Mouse (Mus musculus) midbrain, embryonic 14.5 days (tissue): ENCODE measurements around the gene Csnk2b. TPM values are rescaled to one million over a fixed set of nuclear protein-coding genes. Genes with fewer than 3 reads are reported as not detected.

Experiments used
- ATAC-seq: fragments of 200-750 bp; cut with Nextera tagmentation; 2 replicates; pipeline ENCODE4 v1.8.0; 2017; ENCODE audit warnings: moderate number of reproducible peaks, moderate library complexity; ENCODE audit not compliant: low FRiP score, low TSS enrichment
- DNase-seq: peaks from one replicate; pipeline ENCODE4 v3.0.0-alpha.2; 2015
- H3K27ac ChIP-seq: fragments of 300-500 bp; sonication (generic); replicated peaks from 2 replicates; pipeline ENCODE4 v1.5.1; 2014; ENCODE audit warnings: mild to moderate bottlenecking, low read depth, low read length, moderate library complexity
- H3K27me3 ChIP-seq: fragments of 300-500 bp; sonication (generic); 2 replicates; pipeline ENCODE4 v1.6.1; 2014; ENCODE audit warnings: low read length, control low read depth, mixed read lengths; ENCODE audit not compliant: control insufficient read depth, insufficient read depth
- H3K36me3 ChIP-seq: fragments of 300-500 bp; sonication (generic); 2 replicates; pipeline ENCODE4 v1.6.1; 2014; ENCODE audit warnings: low read length, control low read depth; ENCODE audit not compliant: control insufficient read depth, insufficient read depth
- H3K4me1 ChIP-seq: fragments of 300-500 bp; sonication (generic); 2 replicates; pipeline ENCODE4 v1.6.1; 2014; ENCODE audit warnings: mild to moderate bottlenecking, antibody characterized with exemption, low read length, control low read depth; ENCODE audit not compliant: control insufficient read depth, insufficient read depth
- H3K4me2 ChIP-seq: fragments of 300-500 bp; sonication (generic); 2 replicates; pipeline ENCODE4 v1.6.1; 2014; ENCODE audit warnings: mild to moderate bottlenecking, low read length, moderate library complexity
- H3K4me3 ChIP-seq: fragments of 300-500 bp; sonication (generic); replicated peaks from 2 replicates; pipeline ENCODE4 v1.5.1; 2014; ENCODE audit warnings: low read depth, low read length
- H3K9ac ChIP-seq: fragments of 300-500 bp; sonication (generic); replicated peaks from 2 replicates; pipeline ENCODE4 v1.6.1; 2014; ENCODE audit warnings: mild to moderate bottlenecking, low read length, moderate library complexity
- H3K9me3 ChIP-seq: fragments of 300-500 bp; sonication (generic); 2 replicates; pipeline ENCODE4 v1.6.1; 2016; ENCODE audit warnings: low read length, control low read depth, mixed read lengths; ENCODE audit not compliant: control insufficient read depth
- WGBS: fragments of 180-500 bp; shearing (Covaris S2); extraction: QIAGEN DNeasy Blood & Tissue Kit; methylation state at CpG from one replicate; pipeline ENCODE4 v1.1.7; 2014; 5-methylcytosine and 5-hydroxymethylcytosine counted together
- polyA plus RNA-seq: library from polyadenylated mRNA; unstranded; fragments of >200 nt; fragmentation: Nextera tagmentation; extraction: Ambion mirVana; gene quantifications from 2 replicates; pipeline ENCODE4 v1.2.1, GENCODE M21; 2014

Csnk2b gene
- polyA plus RNA-seq, 1 experiment from 2014 or later = 334 TPM

DNA sequence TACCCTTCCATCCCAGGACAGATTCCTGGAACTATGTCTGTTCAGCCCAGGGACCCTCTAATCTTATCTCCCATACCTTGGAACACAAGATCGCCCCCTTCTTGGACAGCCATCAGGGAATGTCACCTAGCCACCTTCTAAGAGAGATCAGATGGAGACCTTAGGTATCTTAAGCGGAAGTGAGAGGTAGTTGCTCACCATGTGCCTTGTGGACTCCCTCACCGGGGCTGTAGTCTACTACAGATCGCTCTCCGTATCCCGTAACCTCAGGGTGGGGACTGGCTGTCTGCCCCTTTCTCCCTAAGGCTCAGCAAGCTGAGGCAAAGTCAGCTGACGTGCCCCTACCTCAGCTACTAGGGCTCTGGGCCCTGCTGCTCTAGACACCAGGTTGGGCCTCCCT is 17.8 kb downstream of the Csnk2b start:
- Histone ChIP-seq H3K9me3 (no peaks in the 10 kb centered on the region), H3K4me1 (0 out of 2 replicates have a peak, but pooled peaks cover 3% of the 10 kb centered on the region), H3K4me2 (no peak overlapping the region), H3K27me3 (no peaks in the 10 kb centered on the region), H3K4me3 (no peak overlapping the region), H3K27ac (no peak overlapping the region), H3K9ac (no peak overlapping the region), H3K36me3 (peaks cover 59% of the 10 kb centered on the region)
- DNase-seq = no peak
- ATAC-seq = no peak
- 93% methylated on average over 7 of the region's 7 CpGs for WGBS

DNA sequence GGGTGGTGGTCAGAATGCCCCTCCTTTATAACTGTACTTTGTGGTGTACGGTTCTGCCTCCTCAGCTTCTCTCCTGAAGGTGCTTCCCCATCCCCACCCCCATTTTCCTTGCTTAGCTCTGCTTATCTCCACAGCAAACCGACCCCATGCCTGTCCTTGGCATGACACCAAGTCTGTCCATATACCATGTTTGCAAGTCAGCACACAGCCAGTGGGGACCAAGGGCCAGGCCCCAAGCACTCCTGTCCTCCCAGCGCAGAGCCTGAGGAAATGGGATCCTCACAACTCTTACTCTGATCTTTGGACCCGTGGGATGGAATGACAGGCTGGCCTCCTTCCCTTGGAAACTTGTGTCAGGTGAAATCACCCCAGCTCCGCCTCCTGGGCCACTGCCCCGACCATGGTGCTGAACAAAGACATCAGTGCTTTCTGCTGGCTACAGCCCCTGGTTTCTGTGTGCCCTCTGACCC is 18.6 kb downstream of the Csnk2b start:
- Histone ChIP-seq H3K27me3 (no peaks in the 10 kb centered on the region), H3K4me2 (no peak overlapping the region), H3K4me1 (0 out of 2 replicates have a peak, but pooled peaks cover 3% of the 10 kb centered on the region), H3K36me3 (peaks cover 67% of the 10 kb centered on the region), H3K9me3 (no peaks in the 10 kb centered on the region), H3K4me3 (no peak overlapping the region), H3K27ac (no peak overlapping the region), H3K9ac (no peak overlapping the region)
- DNase-seq = no peak
- WGBS = 70% methylated on average over 6 of the region's 6 CpGs
- no peak for ATAC-seq

DNA sequence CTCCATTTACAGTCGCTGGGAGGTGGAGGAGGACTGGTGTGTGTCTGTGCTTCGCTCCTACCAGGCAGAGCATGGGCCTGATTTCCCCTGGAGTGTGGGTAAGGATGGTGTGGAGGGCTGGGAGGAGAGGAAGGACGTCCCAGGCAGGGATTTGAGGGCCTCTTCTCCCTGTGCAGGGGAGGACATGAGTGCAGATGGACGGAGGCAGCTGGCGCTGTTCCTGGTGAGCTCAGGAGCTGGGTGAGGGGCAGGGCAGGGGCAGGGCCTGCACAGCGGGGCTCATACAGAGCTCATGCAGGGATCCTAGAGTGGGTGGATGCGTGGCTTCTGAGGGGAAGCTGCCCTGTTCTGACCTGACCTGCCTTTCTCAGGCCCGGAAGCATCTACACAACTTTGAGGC is 19.6 kb downstream of the Csnk2b start:
- 79% methylated on average over 8 of the region's 8 CpGs for WGBS
- peaks cover 74% of the 10 kb centered on the region for H3K36me3 ChIP-seq
- no peak overlapping the region for H3K27ac ChIP-seq
- no peaks in the 10 kb centered on the region for H3K27me3 ChIP-seq
- ATAC-seq = no peak
- no peak overlapping the region for H3K9ac ChIP-seq
- no peak overlapping the region for H3K4me3 ChIP-seq
- no peak overlapping the region for H3K4me2 ChIP-seq
- H3K4me1 ChIP-seq = 0 out of 2 replicates have a peak, but pooled peaks cover 3% of the 10 kb centered on the region
- no peak for DNase-seq
- H3K9me3 ChIP-seq = no peaks in the 10 kb centered on the region

DNA sequence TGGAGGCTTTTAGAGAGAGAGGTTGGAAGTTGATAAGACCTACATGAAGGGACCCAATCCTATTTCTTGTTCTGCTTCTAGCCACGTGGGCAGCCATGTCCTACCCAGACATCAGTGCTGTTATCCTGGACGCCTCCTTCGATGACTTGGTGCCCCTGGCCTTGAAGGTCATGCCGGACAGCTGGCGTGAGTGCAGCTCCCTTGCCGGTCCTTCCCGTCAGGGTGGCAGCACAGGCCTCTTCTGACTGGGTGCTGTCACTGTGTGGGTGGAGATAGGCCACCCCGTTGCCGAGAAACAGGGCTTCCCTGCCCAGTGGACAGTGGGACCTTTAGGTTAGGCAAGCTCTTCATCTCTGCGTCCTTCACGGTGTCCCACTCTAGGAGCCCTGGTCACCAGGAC is 20.7 kb downstream of the Csnk2b start:
- Histone ChIP-seq H3K4me3 (no peak overlapping the region), H3K27me3 (no peaks in the 10 kb centered on the region), H3K9me3 (no peaks in the 10 kb centered on the region), H3K27ac (no peak overlapping the region), H3K4me2 (no peak overlapping the region), H3K36me3 (peaks cover 85% of the 10 kb centered on the region), H3K4me1 (0 out of 2 replicates have a peak, but pooled peaks cover 3% of the 10 kb centered on the region), H3K9ac (no peak overlapping the region)
- ATAC-seq (no peak), DNase-seq (no peak)
- WGBS = 89% methylated on average over 11 of the region's 11 CpGs

DNA sequence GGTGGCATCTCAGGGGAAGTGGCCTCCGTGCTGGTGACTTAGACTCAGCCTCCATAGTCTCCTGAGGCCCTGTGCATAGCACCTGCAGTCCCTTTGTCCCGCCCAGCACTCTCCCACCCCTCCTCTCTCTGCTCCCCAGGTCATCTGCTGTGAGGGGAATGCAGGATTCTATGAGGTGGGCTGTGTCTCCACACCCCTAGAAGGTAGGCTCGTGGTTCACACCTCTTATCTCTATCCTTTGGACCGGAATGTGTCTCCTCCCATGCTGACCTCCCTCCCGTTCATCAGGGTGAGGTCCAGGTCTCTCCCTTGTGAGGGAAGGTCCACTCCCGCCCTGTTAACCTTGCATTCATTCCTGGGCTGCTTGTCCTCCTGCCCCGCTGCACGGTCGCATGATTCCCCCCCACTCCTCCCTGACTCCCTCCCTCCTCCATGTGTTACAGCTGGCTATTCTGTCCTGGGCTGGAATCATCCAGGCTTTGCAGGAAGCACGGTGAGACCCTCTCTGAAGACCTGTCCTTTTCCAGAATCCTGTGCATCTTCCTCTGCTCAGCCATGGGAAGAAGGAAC is 21.6 kb downstream of the Csnk2b start:
- H3K36me3 ChIP-seq = peaks cover 93% of the 10 kb centered on the region
- H3K4me3 ChIP-seq = no peak overlapping the region
- no peaks in the 10 kb centered on the region for H3K4me1 ChIP-seq
- no peak overlapping the region for H3K9ac ChIP-seq
- 67% methylated on average over 10 of the region's 10 CpGs for WGBS
- H3K4me2 ChIP-seq = no peak overlapping the region
- no peaks in the 10 kb centered on the region for H3K9me3 ChIP-seq
- ATAC-seq (no peak), DNase-seq (no peak)
- H3K27me3 ChIP-seq = no peaks in the 10 kb centered on the region
- no peak overlapping the region for H3K27ac ChIP-seq

DNA sequence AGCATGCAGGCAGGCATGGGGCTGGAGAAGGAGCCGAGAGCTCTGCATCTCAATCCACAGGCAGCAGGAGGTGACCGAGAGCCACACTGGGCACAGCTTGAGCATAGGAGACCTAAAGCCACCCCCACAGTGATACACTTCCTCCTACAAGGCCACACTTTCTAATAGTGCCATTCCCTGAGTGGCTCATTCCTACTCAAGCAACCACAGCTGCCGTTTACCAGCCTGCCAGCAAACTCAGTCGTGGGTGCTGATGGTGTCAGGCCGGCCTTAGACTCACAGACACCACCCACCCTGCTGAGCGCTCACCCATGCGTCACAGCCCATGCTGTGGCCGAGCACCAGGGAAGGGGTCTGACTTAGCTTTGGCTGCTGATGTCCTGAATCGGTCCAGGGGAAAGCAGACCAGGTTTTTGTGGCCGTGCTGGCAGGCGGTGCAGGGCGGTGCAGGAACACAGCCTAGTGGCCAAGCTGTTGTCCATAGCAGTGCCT is 24.6 kb downstream of the Csnk2b start:
- H3K4me1 ChIP-seq = no peaks in the 10 kb centered on the region
- DNase-seq = no peak
- 66% methylated on average over 12 of the region's 12 CpGs for WGBS
- H3K27ac ChIP-seq = no peak overlapping the region
- H3K9me3 ChIP-seq = no peaks in the 10 kb centered on the region
- H3K4me2 ChIP-seq = no peak overlapping the region
- H3K4me3 ChIP-seq = no peak overlapping the region
- H3K27me3 ChIP-seq = no peaks in the 10 kb centered on the region
- no peak for ATAC-seq
- no peak overlapping the region for H3K9ac ChIP-seq
- H3K36me3 ChIP-seq = peaks cover 95% of the 10 kb centered on the region

DNA sequence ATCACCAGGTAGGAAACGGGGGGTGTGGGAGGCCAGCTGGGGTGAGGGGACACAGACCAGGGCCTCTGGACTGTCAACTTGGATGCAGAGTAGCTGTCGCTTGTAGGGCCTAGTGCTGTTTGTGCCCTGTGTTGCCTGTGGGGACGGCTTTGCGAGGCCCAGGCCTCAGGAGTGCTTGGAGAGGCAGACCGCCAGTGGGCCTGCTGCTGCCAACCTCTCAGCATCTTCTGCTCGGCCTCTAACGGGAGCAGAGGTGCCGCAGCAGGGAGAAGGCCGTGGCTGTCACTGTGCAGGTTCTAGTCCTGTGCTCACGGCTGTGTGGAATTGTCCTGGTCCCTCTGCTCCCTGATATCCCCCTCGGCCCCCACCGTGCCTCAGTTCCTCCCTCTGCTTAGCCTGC is 25.3 kb downstream of the Csnk2b start:
- Histone ChIP-seq H3K4me1 (no peaks in the 10 kb centered on the region), H3K36me3 (peaks cover 94% of the 10 kb centered on the region), H3K4me3 (no peak overlapping the region), H3K9me3 (no peaks in the 10 kb centered on the region), H3K27me3 (no peaks in the 10 kb centered on the region), H3K9ac (no peak overlapping the region), H3K4me2 (no peak overlapping the region), H3K27ac (no peak overlapping the region)
- WGBS = 83% methylated on average over 12 of the region's 12 CpGs
- DNase-seq (no peak), ATAC-seq (no peak)

- Histone ChIP-seq H3K9me3 (no peaks in the 10 kb centered on the region), H3K36me3 (peaks cover 78% of the 10 kb centered on the region), H3K4me3 (no peak overlapping the region), H3K4me1 (peaks cover 11% of the 10 kb centered on the region), H3K27ac (no peak overlapping the region), H3K9ac (no peak overlapping the region), H3K4me2 (no peak overlapping the region), H3K27me3 (no peaks in the 10 kb centered on the region)
- 93% methylated on average over 15 of the region's 15 CpGs for WGBS
- no peak for DNase-seq
- no peak for ATAC-seq
Observed at GRCm38 (mm10) chr17:35094475-35095365, 27.1 kb downstream of the Csnk2b start.
